Mouse (Mus musculus) liver, adult 2 months (tissue): ENCODE data around the gene Kcnb1. TPM values are rescaled to one million over a fixed set of nuclear protein-coding genes. Genes with fewer than 3 reads are reported as not detected.

ENCODE experiments used
- DNase-seq: peaks from one replicate; pipeline ENCODE4 v3.0.0-alpha.2; 2011; ENCODE audit warnings: low read depth, low spot score; ENCODE audit errors: extremely low read depth
- H3K27ac ChIP-seq: fragments of 200-500 bp; replicated peaks from 2 replicates; pipeline ENCODE4 v1.5.1; 2012; ENCODE audit warnings: low read depth, mild to moderate bottlenecking, control low read depth, inconsistent platforms, low read length; ENCODE audit not compliant: insufficient read depth
- H3K27me3 ChIP-seq: fragments of 200-500 bp; 2 replicates; pipeline ENCODE4 v1.6.1; 2012; ENCODE audit warnings: mild to moderate bottlenecking, moderate library complexity, low read length, inconsistent platforms; ENCODE audit not compliant: control insufficient read depth, insufficient read depth
- H3K36me3 ChIP-seq: fragments of 200-500 bp; 2 replicates; pipeline ENCODE4 v1.6.1; 2012; ENCODE audit warnings: low read length, inconsistent platforms; ENCODE audit not compliant: control insufficient read depth, insufficient read depth
- H3K4me1 ChIP-seq: fragments of 200-500 bp; 2 replicates; pipeline ENCODE4 v1.6.1; 2011; ENCODE audit warnings: low read length; ENCODE audit not compliant: control insufficient read depth, insufficient read depth
- H3K4me3 ChIP-seq: fragments of 200-500 bp; 2 replicates; pipeline ENCODE4 v1.5.1; 2011; ENCODE audit warnings: low read depth, mild to moderate bottlenecking, control low read depth, low read length, moderate library complexity; ENCODE audit not compliant: insufficient read depth
- H3K79me2 ChIP-seq: fragments of 200-500 bp; 2 replicates; pipeline ENCODE4 v1.6.1; 2012; ENCODE audit warnings: inconsistent platforms, mild to moderate bottlenecking, low read length, moderate library complexity; ENCODE audit not compliant: control insufficient read depth, insufficient read depth
- H3K9ac ChIP-seq: fragments of 200-500 bp; 2 replicates; pipeline ENCODE4 v1.6.1; 2012; ENCODE audit warnings: low read depth, mild to moderate bottlenecking, control low read depth, inconsistent platforms, low read length
- CTCF ChIP-seq: fragments of 200-500 bp; IDR thresholded peaks from 2 replicates; pipeline ENCODE4 v1.5.1; 2011; ENCODE audit warnings: low read depth, low read length, control low read depth
- POLR2A ChIP-seq: fragments of 200-500 bp; IDR thresholded peaks from 2 replicates; pipeline ENCODE4 v1.6.1; 2011; ENCODE audit warnings: low read length, control low read depth; ENCODE audit not compliant: insufficient read depth; ENCODE audit errors: extremely low read depth
- WGBS: fragments of 180-500 bp; shearing (Covaris S2); methylation state at CpG from one replicate; pipeline ENCODE4 v1.1.7; 2018; 5-methylcytosine and 5-hydroxymethylcytosine counted together
- polyA plus RNA-seq: library from polyadenylated mRNA; depleted of rRNA; stranded (reverse); fragments of >200 nt; gene quantifications from 2 replicates; pipeline ENCODE4 v1.2.3, GENCODE M21; 2012
- total RNA-seq: library from RNA; depleted of rRNA; stranded (reverse); fragments of >200 nt; gene quantifications from 2 replicates; pipeline ENCODE4 v1.2.3, GENCODE M21; 2014

The Kcnb1 gene
- total and polyA plus RNA-seq, 2 experiments = 0.32 to 0.83 TPM

GRCm38 (mm10) chr2:167094688-167095087 is 95.3 kb downstream of the Kcnb1 start:
- H3K9ac ChIP-seq = no peak overlapping the region
- TF ChIP-seq CTCF (no peak), POLR2A (no peak)
- H3K27ac ChIP-seq = no peak overlapping the region
- no peaks in the 10 kb centered on the region for H3K4me1 ChIP-seq
- DNase-seq = no peak
- no peaks in the 10 kb centered on the region for H3K27me3 ChIP-seq
- H3K36me3 ChIP-seq = no peaks in the 10 kb centered on the region
- 76% methylated on average over 4 of the region's 4 CpGs for WGBS
- H3K79me2 ChIP-seq = no peaks in the 10 kb centered on the region
- H3K4me3 ChIP-seq = no peak overlapping the region

GRCm38 (mm10) chr2:167093171-167093900 is 96.6 kb downstream of the Kcnb1 start:
- TF ChIP-seq CTCF = no peak
- no peak for TF ChIP-seq POLR2A
- H3K79me2 ChIP-seq = no peaks in the 10 kb centered on the region
- no peak overlapping the region for H3K9ac ChIP-seq
- no peaks in the 10 kb centered on the region for H3K4me1 ChIP-seq
- 89% methylated on average over 13 of the region's 13 CpGs for WGBS
- H3K36me3 ChIP-seq = no peaks in the 10 kb centered on the region
- H3K27ac ChIP-seq = no peak overlapping the region
- H3K27me3 ChIP-seq = no peaks in the 10 kb centered on the region
- H3K4me3 ChIP-seq = no peak overlapping the region
- DNase-seq = no peak

- H3K27ac ChIP-seq = no peak overlapping the region
- no peaks in the 10 kb centered on the region for H3K79me2 ChIP-seq
- no peaks in the 10 kb centered on the region for H3K4me1 ChIP-seq
- 72% methylated on average over 1 of the region's 1 CpGs for WGBS
- no peak overlapping the region for H3K4me3 ChIP-seq
- no peak overlapping the region for H3K9ac ChIP-seq
- H3K27me3 ChIP-seq = no peaks in the 10 kb centered on the region
- no peaks in the 10 kb centered on the region for H3K36me3 ChIP-seq
- DNase-seq = no peak
- TF ChIP-seq CTCF = no peak
- TF ChIP-seq POLR2A = no peak
These were observed 99.7 kb downstream of the Kcnb1 start for GRCm38 (mm10) chr2:167090271-167090670.

GRCm38 (mm10) chr2:167086836-167087235 is 103.1 kb downstream of the Kcnb1 start:
- H3K27me3 ChIP-seq = no peaks in the 10 kb centered on the region
- no peak for DNase-seq

GRCm38 (mm10) chr2:167086092-167086491 is 103.9 kb downstream of the Kcnb1 start:
- Histone ChIP-seq H3K4me3 (no peak overlapping the region), H3K79me2 (no peaks in the 10 kb centered on the region), H3K27ac (no peak overlapping the region), H3K36me3 (no peaks in the 10 kb centered on the region), H3K9ac (no peak overlapping the region), H3K4me1 (no peaks in the 10 kb centered on the region), H3K27me3 (no peaks in the 10 kb centered on the region)
- DNase-seq = no peak
- 71% methylated on average over 11 of the region's 11 CpGs for WGBS
- TF ChIP-seq POLR2A = no peak
- TF ChIP-seq CTCF = no peak

More at GRCm38 (mm10) chr2:167086836-167087235, 103.1 kb downstream of the Kcnb1 start:
- H3K9ac ChIP-seq = no peak overlapping the region
- H3K4me3 ChIP-seq = no peak overlapping the region
- H3K4me1 ChIP-seq = no peaks in the 10 kb centered on the region
- no peaks in the 10 kb centered on the region for H3K36me3 ChIP-seq
- H3K79me2 ChIP-seq = no peaks in the 10 kb centered on the region
- 61% methylated on average over 5 of the region's 5 CpGs for WGBS
- H3K27ac ChIP-seq = no peak overlapping the region
- no peak for TF ChIP-seq CTCF
- TF ChIP-seq POLR2A = no peak

- no peak overlapping the region for H3K4me3 ChIP-seq
- H3K79me2 ChIP-seq = no peaks in the 10 kb centered on the region
- DNase-seq = no peak
- 35% methylated on average over 4 of the region's 4 CpGs for WGBS
- H3K9ac ChIP-seq = no peak overlapping the region
- H3K4me1 ChIP-seq = no peaks in the 10 kb centered on the region
- no peaks in the 10 kb centered on the region for H3K27me3 ChIP-seq
- no peak overlapping the region for H3K27ac ChIP-seq
- TF ChIP-seq POLR2A (no peak), CTCF (no peak)
- no peaks in the 10 kb centered on the region for H3K36me3 ChIP-seq
These were observed 108.3 kb downstream of the Kcnb1 start for GRCm38 (mm10) chr2:167081639-167082038.
